Mouse (Mus musculus) myocyte (in vitro differentiated cells): Measurements from ENCODE around the gene Ptgs2. TPM values are rescaled to one million over a fixed set of nuclear protein-coding genes. Genes with fewer than 3 reads are reported as not detected.
A peak's percentile ranks its signal among the peaks of the same experiment; 100 is the strongest.

ENCODE experiments used
- H3K27me3 ChIP-seq: one replicate; pipeline ENCODE4 v1.6.1; 2011; ENCODE audit not compliant: control insufficient read depth, insufficient read depth, insufficient read length
- H3K36me3 ChIP-seq: one replicate; pipeline ENCODE4 v1.6.1; 2011; ENCODE audit not compliant: control insufficient read depth, insufficient read depth
- H3K4me2 ChIP-seq: one replicate; pipeline ENCODE4 v1.6.1; 2011; ENCODE audit warnings: low read depth, control low read depth
- H3K4me3 ChIP-seq: one replicate; pipeline ENCODE4 v1.5.1; 2011; ENCODE audit warnings: mild to moderate bottlenecking, control low read depth, moderate library complexity
- H3K79me2 ChIP-seq: one replicate; pipeline ENCODE4 v1.6.1; 2011; ENCODE audit not compliant: control insufficient read depth, insufficient read depth
- H3ac ChIP-seq: one replicate; pipeline ENCODE4 v1.6.1; 2011; ENCODE audit not compliant: control insufficient read depth, insufficient read length
- CEBPB ChIP-seq: IDR thresholded peaks from 2 replicates; pipeline ENCODE4 v1.6.1; 2011; ENCODE audit warnings: mild to moderate bottlenecking, moderate library complexity; ENCODE audit not compliant: poor library complexity, insufficient read depth, severe bottlenecking
- E2F4 ChIP-seq: IDR thresholded peaks from one replicate; pipeline ENCODE4 v1.6.1; 2011; ENCODE audit warnings: mild to moderate bottlenecking, control low read depth, moderate library complexity; ENCODE audit not compliant: insufficient read depth
- MAX ChIP-seq: IDR thresholded peaks from one replicate; pipeline ENCODE4 v1.6.1; 2011; ENCODE audit warnings: low read depth, mild to moderate bottlenecking, control low read depth
- MYOD1 ChIP-seq, 3 experiments: IDR thresholded peaks; one replicate each; pipeline ENCODE4 v1.6.1; 2011; ENCODE audit warnings: control low read depth in 2 of 3, low read depth in 2 of 3, mild to moderate bottlenecking in 2 of 3, moderate library complexity in 1 of 3; ENCODE audit not compliant: insufficient read length in 2 of 3, control insufficient read depth in 1 of 3
- MYOG ChIP-seq, 3 experiments: IDR thresholded peaks; one replicate each; pipeline ENCODE4 v1.6.1; 2011; ENCODE audit warnings: control low read depth in 2 of 3, low read depth in 2 of 3, mild to moderate bottlenecking in 2 of 3; ENCODE audit not compliant: insufficient read length in 2 of 3, control insufficient read depth in 1 of 3, insufficient read depth in 1 of 3
- POLR2A ChIP-seq: IDR thresholded peaks from one replicate; pipeline ENCODE4 v1.6.1; 2011; ENCODE audit warnings: low read depth, mild to moderate bottlenecking, control low read depth, moderate library complexity; ENCODE audit not compliant: insufficient read length
- POLR2AphosphoS2 ChIP-seq: IDR thresholded peaks from one replicate; pipeline ENCODE4 v1.6.1; 2011; ENCODE audit warnings: low read depth, control low read depth; ENCODE audit not compliant: insufficient read length
- REST ChIP-seq: IDR thresholded peaks from one replicate; pipeline ENCODE4 v1.6.1; 2011; ENCODE audit warnings: mild to moderate bottlenecking, control low read depth, moderate library complexity; ENCODE audit not compliant: insufficient read depth, insufficient read length
- SRF ChIP-seq: IDR thresholded peaks from one replicate; pipeline ENCODE4 v1.6.1; 2011; ENCODE audit warnings: low read depth; ENCODE audit not compliant: control insufficient read depth, insufficient read length
- TCF12 ChIP-seq: IDR thresholded peaks from one replicate; pipeline ENCODE4 v1.6.1; 2011; ENCODE audit warnings: mild to moderate bottlenecking, control low read depth; ENCODE audit not compliant: poor library complexity, insufficient read depth, severe bottlenecking
- TCF3 ChIP-seq: IDR thresholded peaks from one replicate; pipeline ENCODE4 v1.6.1; 2011; ENCODE audit warnings: low read depth, control low read depth; ENCODE audit not compliant: insufficient read length
- USF1 ChIP-seq: IDR thresholded peaks from one replicate; pipeline ENCODE4 v1.6.1; 2011; ENCODE audit warnings: low read depth, mild to moderate bottlenecking, control low read depth, moderate library complexity
- polyA plus RNA-seq: library from polyadenylated mRNA; unstranded; fragments of >200 nt; fragmentation: generic; extraction: Trizol; gene quantifications from one replicate; pipeline ENCODE4 v1.2.1, GENCODE M21; 2012; ENCODE audit warnings: missing spikeins

Ptgs2 gene
- polyA plus RNA-seq, 1 experiment, result 10.5 TPM

- Histone ChIP-seq H3ac (no peak overlapping the region), H3K4me3 (no peak overlapping the region)
Observed at GRCm38 (mm10) chr1:150125568-150125967, 25.7 kb downstream of the Ptgs2 start.

DNA sequence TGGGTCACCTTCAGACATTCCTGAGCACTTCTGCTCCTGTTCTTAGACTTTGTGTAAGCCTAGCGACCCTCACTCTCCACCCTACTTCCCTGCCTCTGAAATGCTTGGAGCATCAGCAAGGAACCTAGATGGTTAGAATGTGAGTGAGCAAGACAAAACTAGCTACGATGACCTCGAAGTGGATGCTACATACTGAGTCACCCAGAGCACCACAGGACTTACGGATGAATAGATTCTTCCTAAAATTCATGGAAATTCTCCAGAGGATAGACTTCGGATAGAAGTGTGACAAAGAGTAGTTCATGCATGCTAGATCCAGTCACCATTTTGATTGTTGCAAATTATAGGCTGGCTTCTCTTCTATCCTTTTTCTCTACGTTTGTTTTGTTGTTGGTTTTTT, 30.2 kb downstream of the Ptgs2 start:
- no peaks in the 10 kb centered on the region for H3K36me3 ChIP-seq
- H3K27me3 ChIP-seq, result no peaks in the 10 kb centered on the region
- H3ac ChIP-seq, result no peak overlapping the region
- no peaks in the 10 kb centered on the region for H3K79me2 ChIP-seq
- no peak overlapping the region for H3K4me2 ChIP-seq
- H3K4me3 ChIP-seq, result no peak overlapping the region
- TF ChIP-seq CEBPB, result no peak
- no peak for TF ChIP-seq REST
- TF ChIP-seq MAX, result no peak
- no peak for TF ChIP-seq USF1
- TF ChIP-seq MYOG (IDR thresholded peaks at IDR 0.05; ENCODE audit: control insufficient read depth in 1 of 3, insufficient read depth in 1 of 3, insufficient read length in 2 of 3, low read depth in 2 of 3), result no peak
- no peak for TF ChIP-seq POLR2AphosphoS2
- no peak for TF ChIP-seq E2F4
- TF ChIP-seq TCF3, result no peak
- no peak for TF ChIP-seq SRF
- no peak for TF ChIP-seq MYOD1 (IDR thresholded peaks at IDR 0.05; ENCODE audit: control insufficient read depth in 1 of 3, insufficient read length in 2 of 3, low read depth in 2 of 3)
- no peak for TF ChIP-seq TCF12

More at GRCm38 (mm10) chr1:150125568-150125967, 25.7 kb downstream of the Ptgs2 start:
- Histone ChIP-seq H3K4me2 (no peak overlapping the region), H3K27me3 (no peaks in the 10 kb centered on the region), H3K36me3 (no peaks in the 10 kb centered on the region), H3K79me2 (no peaks in the 10 kb centered on the region)
- TF ChIP-seq POLR2AphosphoS2 (no peak), TCF3 (no peak), REST (no peak), SRF (no peak), E2F4 (no peak), MYOD1 (IDR thresholded peaks at IDR 0.05; ENCODE audit: control insufficient read depth in 1 of 3, insufficient read length in 2 of 3, low read depth in 2 of 3) (no peak), POLR2A (no peak), USF1 (no peak), MAX (no peak)

DNA sequence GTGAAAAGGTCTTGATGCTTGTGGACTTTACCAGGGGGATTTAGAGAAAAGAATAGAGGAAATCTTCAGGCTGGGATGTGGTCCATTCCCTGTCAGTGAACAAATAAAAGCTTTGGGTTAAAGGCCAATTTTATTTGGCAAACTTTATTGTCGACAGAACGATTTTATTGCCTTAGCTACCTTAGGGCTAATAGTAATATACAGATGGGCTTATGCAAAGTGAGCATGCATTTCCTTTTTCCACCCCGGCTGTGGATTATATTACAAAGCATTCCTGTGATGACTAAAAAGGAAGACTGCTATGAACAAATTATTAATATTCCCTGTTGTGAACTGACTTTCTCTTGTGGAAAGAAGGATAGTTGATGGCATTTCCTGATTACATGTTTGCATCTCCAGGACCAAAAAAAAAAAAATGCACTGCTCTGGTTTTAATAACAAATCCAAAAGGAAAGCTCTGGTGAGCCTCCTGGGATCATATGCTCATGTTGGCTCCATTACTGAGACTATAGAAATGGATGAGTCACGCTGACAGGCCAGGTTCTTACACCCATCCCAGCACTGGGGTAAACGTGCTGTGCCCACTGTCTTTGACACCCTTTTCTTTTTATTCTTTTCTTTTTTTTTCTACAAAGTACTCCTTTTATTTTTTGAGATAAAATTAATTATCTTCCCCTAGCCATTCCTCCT, 30.9 kb downstream of the Ptgs2 start:
- no peak overlapping the region for H3K4me3 ChIP-seq
- H3K27me3 ChIP-seq, result no peaks in the 10 kb centered on the region
- no peak overlapping the region for H3K4me2 ChIP-seq
- no peak overlapping the region for H3ac ChIP-seq
- no peaks in the 10 kb centered on the region for H3K36me3 ChIP-seq
- H3K79me2 ChIP-seq, result no peaks in the 10 kb centered on the region
- TF ChIP-seq MYOG (IDR thresholded peaks at IDR 0.05; ENCODE audit: control insufficient read depth in 1 of 3, insufficient read depth in 1 of 3, insufficient read length in 2 of 3, low read depth in 2 of 3) (no peak), MAX (no peak), TCF12 (no peak), USF1 (no peak), POLR2AphosphoS2 (no peak), REST (no peak), TCF3 (no peak), SRF (no peak), CEBPB (no peak), E2F4 (no peak), POLR2A (no peak), MYOD1 (IDR thresholded peaks at IDR 0.05; ENCODE audit: control insufficient read depth in 1 of 3, insufficient read length in 2 of 3, low read depth in 2 of 3) (no peak)

DNA sequence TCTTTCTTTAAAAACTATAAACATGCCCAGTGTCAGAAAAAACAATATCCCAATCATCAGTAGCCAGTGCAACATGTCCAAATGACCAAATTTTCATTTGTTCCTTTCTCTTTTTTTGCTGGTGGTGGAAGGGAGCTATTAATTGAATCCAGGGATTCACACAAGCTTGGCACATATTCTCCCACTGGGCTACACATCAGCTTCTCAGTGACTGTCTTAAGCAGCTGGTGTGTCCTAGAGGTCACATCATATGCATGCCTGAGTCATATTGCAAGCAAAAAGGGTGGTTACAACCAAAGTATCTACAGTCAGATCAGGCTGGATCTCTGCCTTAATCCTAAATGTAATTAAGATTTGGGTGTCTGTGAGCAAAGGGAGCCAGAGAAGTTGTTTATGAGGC, 35.5 kb downstream of the Ptgs2 start:
- H3K27me3 ChIP-seq, result no peaks in the 10 kb centered on the region
- no peak for TF ChIP-seq MYOG (IDR thresholded peaks at IDR 0.05; ENCODE audit: control insufficient read depth in 1 of 3, insufficient read depth in 1 of 3, insufficient read length in 2 of 3, low read depth in 2 of 3)
- peak in 2 of 3 experiments; percentile 11 to 52 for TF ChIP-seq MYOD1 (IDR thresholded peaks at IDR 0.05; ENCODE audit: control insufficient read depth in 1 of 3, insufficient read length in 2 of 3, low read depth in 2 of 3)
- no peak for TF ChIP-seq POLR2A
- TF ChIP-seq CEBPB, result no peak
- TF ChIP-seq TCF12, result no peak
- TF ChIP-seq REST, result no peak
- TF ChIP-seq SRF, result no peak
- TF ChIP-seq MAX, result no peak
- H3K79me2 ChIP-seq, result no peaks in the 10 kb centered on the region
- H3K36me3 ChIP-seq, result no peaks in the 10 kb centered on the region
- H3K4me3 ChIP-seq, result no peak overlapping the region
- no peak overlapping the region for H3K4me2 ChIP-seq
- H3ac ChIP-seq, result no peak overlapping the region

- H3K79me2 ChIP-seq, result no peaks in the 10 kb centered on the region
- H3K36me3 ChIP-seq, result no peaks in the 10 kb centered on the region
- no peak overlapping the region for H3ac ChIP-seq
- H3K4me2 ChIP-seq, result no peak overlapping the region
- H3K4me3 ChIP-seq, result no peak overlapping the region
- H3K27me3 ChIP-seq, result no peaks in the 10 kb centered on the region
- TF ChIP-seq REST, result no peak
- TF ChIP-seq MAX, result no peak
- no peak for TF ChIP-seq TCF3
- TF ChIP-seq MYOD1 (IDR thresholded peaks at IDR 0.05; ENCODE audit: control insufficient read depth in 1 of 3, insufficient read length in 2 of 3, low read depth in 2 of 3), result no peak
- TF ChIP-seq SRF, result no peak
- no peak for TF ChIP-seq CEBPB
- no peak for TF ChIP-seq USF1
- no peak for TF ChIP-seq POLR2A
Observed at GRCm38 (mm10) chr1:150139730-150140129, 39.9 kb downstream of the Ptgs2 start.
